Mouse (Mus musculus): ENCODE data around the gene Rnls.

- TF ChIP-seq CTCF (IDR thresholded peaks at IDR 0.05; ENCODE audit: low read depth): no peak
- no peak for TF ChIP-seq EP300 (IDR thresholded peaks at IDR 0.05; ENCODE audit: low read depth)
Measured at GRCm38 (mm10) chr19:33253893-33254292, 138.2 kb downstream of the Rnls start.
